Mouse (Mus musculus) splenic B cell, adult 2 months (primary cell): ENCODE measurements around the gene Trim65.
"Not testable (repeated sequence)": the region's sequence is repeated elsewhere in the genome, so short reads cannot be mapped to it uniquely, and the experiment has no call there.

Source experiments
- DNase-seq: peaks from one replicate; pipeline ENCODE4 v3.0.0-alpha.2; 2011; ENCODE audit warnings: low read depth, low spot score
- H3K27me3 ChIP-seq: 2 replicates; pipeline ENCODE4 v1.6.1; 2012; ENCODE audit warnings: mild to moderate bottlenecking, low read length, moderate library complexity, mixed read lengths; ENCODE audit not compliant: control insufficient read depth, poor library complexity, insufficient read depth, severe bottlenecking
- H3K36me3 ChIP-seq: 2 replicates; pipeline ENCODE4 v1.6.1; 2012; ENCODE audit warnings: mild to moderate bottlenecking, low read length, moderate library complexity, mixed read lengths; ENCODE audit not compliant: control insufficient read depth, poor library complexity, insufficient read depth, severe bottlenecking

The Trim65 gene

DNA sequence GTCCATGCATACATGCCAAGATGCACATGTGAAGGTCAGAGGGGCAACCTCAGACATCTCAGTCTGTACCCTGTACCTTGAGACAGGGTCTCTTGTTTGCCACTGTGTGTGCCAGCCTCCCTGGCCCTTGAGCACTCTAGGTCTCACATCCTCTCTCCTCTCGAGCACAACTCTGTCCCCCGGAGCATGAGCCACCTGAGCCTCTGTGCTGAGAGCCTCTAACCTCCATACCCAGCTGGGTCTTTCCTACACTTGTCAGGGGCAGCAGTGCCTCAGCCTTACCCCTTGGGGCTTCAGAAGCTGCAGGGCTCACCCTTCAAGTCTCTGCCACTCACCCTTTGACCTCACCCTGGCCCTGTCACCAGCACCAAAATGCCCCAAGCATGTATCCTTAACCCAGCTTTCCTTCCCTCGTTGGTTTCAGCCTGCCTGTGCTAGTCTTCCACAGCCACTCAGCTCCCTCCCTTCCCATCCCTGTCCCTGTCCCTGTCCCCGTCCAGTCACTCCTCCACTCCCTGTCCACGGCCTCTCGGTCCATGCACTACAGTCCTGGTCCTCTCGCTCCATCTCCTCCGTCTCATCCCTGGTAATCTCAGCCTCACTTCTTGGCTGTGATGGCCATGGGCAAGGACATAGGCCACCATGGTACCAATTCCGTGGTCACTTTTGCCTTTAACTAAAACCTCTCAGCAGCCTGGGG, 1.7 kb downstream of the Trim65 start:
- DNase-seq = no peak
- Histone ChIP-seq H3K36me3 (peaks cover 16% of the 10 kb centered on the region), H3K27me3 (no peaks in the 10 kb centered on the region)

DNA sequence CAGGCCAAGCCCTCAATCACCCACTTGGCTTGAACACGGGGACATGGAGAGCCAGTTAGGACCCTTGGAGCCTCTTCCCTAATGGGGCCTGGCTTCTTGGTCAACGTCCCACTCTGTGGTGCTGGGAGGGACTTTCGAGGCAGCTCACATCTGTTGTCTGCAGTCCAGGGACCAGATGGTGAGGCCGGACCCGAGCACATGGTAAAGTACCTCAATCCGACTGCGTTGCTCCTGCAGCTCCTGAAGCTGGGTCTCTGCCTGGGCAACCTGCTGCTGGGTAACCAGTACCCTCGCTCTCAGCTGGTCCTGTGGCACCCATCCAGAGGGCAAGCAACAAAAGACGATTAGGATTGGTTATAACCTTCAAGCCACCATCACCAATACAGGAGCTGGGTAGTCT, 2.9 kb downstream of the Trim65 start:
- peaks cover 21% of the 10 kb centered on the region for H3K36me3 ChIP-seq
- H3K27me3 ChIP-seq = no peaks in the 10 kb centered on the region
- DNase-seq = no peak

DNA sequence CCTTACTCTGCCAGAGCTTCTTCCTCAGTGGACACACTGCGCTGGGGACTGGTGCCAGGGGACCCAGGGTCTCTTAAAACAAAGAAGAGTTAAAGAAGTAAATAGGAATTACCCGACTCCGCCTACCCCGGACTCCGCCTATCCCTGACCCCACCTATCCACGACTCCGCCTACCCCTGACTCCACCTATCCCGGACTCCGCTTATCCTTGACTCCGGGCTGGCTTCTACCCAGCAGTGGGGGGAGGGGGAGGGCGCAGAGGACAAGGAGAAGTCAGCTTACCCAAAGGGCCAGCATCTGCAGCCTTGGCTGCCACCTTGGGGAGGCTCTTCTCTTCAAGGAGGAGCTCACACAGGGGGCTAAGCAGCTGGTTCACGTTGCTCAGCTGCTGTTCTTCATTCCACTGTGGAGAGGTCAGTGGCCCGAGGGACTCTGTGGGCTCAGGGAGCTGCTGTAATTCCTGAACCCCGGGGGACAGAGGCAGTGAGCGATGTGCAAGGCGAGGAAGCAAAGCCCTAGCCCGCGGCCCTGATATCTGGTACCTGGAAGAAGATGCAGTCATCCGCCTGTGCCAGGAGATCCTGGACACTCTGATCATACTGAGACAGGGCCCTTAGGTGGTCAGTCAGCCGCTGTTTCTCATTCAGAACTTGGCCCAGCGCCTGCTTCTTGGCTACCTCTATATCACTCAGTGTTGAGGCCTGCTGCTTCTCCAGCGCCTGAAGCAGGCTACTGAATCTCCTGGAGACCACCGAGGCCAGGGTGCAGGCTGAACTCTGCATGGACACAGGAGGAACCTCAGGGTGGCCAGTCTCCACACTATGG, 3.6 kb downstream of the Trim65 start, which contains the start of gene Trim47:
Gene Trim47 (minus strand): TSS at position 55 of the 825 bp plus-strand sequence.
- no peak for DNase-seq
- H3K27me3 ChIP-seq = no peaks in the 10 kb centered on the region
- peaks cover 23% of the 10 kb centered on the region for H3K36me3 ChIP-seq

DNA sequence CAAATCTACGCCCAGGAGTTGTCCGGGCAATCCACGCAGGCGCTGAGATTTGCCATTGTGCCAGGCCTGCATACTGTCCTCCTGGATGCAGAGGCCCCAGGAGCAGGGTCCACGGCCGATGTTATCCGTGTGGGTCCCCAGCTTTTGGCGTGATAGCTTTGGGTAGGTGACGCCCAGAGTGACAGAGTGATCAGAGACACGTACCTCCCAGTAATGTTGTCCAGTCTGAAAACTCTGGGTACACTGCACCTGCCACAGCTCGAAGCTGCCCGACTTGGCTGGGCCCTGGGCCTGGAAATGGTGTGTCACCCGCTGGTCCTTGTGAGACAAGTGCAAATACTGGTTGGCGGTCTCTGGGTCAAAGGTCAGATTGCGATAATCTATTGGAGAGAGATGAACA, 4.7 kb downstream of the Trim65 start:
- DNase-seq = no peak
- peaks cover 25% of the 10 kb centered on the region for H3K36me3 ChIP-seq
- H3K27me3 ChIP-seq = no peaks in the 10 kb centered on the region

DNA sequence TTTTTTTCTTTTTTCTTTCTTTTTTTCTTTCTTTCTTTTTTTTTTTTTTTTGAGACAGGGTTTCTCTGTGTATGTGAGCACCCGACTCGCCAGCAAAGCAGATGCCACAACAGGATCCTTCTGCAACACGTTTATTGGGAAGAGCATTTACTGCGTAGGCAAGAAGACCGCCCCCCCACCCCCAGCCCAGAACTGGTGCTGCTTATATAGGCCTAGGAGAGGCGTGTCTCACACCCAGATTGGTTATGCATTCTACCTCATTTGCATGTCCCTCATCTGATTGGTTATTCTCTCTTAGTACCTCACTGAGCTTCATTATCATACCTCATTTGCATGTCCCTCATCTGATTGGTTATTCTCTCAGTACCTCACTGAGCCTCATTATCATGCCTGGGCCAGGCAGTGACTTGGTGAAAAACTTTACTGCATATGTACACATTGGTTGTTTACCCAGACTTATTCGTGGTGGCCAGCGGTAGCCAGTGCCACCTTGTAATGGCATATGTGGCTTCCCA, 9.1 kb downstream of the Trim65 start:
- DNase-seq, H3K27me3 ChIP-seq: not testable (repeated sequence)
- H3K36me3 ChIP-seq = peaks cover 30% of the 10 kb centered on the region

DNA sequence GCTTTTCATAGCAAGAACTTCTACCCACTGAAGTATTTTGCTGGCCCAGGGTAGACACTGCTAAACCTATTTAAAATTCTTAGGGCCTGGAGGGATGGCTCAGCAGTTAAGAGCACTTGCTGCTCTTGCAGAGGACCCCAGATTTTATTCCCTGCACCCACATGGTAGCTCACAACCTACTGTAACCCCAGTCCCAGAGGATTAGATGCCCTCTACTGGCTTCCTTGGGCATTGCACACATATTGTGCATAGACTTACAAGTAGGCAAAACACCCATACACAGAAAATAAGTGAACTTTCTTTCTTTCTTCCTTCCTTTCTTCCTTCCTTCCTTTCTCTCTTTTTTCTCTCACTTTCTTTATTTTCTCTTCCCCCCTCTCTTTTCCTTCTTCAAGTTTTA, 13.1 kb downstream of the Trim65 start:
- DNase-seq = peak; percentile 45
- Histone ChIP-seq H3K27me3 (no peaks in the 10 kb centered on the region), H3K36me3 (peaks cover 12% of the 10 kb centered on the region)

DNA sequence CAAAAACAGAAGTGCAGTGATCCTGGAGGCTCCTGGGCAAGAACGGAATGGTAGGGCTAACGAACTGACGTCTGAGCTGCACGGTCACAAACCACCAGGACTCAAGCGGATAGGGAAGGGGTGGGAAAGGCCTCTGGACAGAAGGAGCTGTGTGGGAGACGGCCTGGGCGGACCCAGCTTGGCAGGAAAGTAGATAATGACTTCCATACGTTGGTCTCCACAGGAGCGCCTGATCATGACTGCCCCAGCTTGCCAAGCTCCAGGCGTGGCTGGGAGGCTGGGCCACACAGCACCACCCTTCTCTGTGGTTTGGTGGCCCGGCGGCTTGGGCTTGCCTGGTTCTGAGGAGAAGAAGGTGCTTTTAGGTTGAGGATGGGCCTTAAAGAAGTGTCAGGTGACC, 13.7 kb downstream of the Trim65 start:
- no peak for DNase-seq
- peaks cover 9% of the 10 kb centered on the region for H3K36me3 ChIP-seq
- H3K27me3 ChIP-seq = no peaks in the 10 kb centered on the region

DNA sequence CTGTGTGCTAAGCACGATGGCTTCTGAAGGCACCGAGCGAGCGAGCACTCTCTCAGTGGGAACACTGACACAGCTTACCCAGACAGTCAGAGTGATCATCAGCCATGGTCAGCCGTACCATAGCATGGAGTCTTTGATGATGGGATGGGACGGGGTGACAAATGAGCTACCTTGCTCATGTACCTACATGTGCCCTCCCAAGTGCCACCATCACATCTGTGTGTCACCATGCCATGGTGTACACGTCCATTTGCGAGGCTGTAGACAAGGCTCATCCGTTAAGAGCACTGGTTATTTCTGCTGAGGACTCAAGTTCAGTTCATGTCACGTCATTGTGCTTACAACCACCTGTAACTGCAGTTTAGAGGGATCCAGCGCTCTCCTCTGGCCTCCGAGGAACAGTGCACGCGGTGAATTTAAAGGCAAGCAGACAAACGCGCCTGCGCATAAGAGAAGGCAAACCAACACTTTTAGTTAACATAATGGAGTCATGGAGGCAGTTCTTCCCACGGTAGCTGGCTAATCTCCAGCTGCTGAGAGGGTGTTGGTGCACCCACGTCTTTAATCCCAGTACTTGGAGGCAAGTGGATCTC, 19.2 kb downstream of the Trim65 start:
- DNase-seq = no peak
- H3K36me3 ChIP-seq = no peaks in the 10 kb centered on the region; the same call in 1 of the 2 replicates
- no peaks in the 10 kb centered on the region for H3K27me3 ChIP-seq

DNA sequence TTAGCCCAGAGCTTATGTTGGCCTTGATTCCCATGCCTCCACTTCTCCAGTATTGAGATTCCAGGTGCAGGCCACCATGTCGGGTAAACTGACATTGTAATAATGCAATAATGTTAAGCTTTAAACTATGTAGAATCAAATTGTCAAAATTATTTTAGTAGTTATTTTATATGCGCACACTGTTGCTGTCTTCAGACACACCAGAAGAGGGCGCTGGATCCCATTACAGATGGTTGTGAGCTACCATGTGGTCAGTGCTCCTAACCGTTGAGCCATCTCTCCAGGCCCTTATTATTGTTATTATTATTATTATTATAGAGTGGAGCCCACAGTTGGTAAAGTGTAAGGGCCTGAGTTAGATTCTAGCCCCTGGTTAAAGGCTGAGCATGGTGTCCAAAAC, 19.9 kb downstream of the Trim65 start:
- Histone ChIP-seq H3K36me3 (no peaks in the 10 kb centered on the region), H3K27me3 (no peaks in the 10 kb centered on the region)
- DNase-seq = no peak

DNA sequence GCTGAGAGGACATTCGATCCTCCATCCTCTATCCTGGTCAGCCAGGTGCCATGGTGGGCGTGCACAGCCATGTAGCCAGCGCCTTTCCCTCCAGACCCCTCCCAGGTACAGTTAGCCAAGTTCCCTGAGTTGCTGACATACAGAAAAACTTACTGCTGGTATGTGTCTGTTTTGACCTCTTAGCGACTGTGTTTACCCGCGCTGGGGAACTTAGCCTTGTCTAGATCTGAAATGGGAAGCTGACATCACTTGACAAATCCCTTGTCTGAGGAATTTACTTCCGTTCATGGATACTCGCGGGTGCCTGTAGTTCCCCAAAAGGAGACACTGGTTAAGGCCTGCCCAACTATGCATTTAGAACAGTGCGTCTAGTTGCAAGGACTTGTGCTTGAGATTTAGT, 20.4 kb downstream of the Trim65 start:
- no peaks in the 10 kb centered on the region for H3K27me3 ChIP-seq
- H3K36me3 ChIP-seq = no peaks in the 10 kb centered on the region
- DNase-seq = no peak

DNA sequence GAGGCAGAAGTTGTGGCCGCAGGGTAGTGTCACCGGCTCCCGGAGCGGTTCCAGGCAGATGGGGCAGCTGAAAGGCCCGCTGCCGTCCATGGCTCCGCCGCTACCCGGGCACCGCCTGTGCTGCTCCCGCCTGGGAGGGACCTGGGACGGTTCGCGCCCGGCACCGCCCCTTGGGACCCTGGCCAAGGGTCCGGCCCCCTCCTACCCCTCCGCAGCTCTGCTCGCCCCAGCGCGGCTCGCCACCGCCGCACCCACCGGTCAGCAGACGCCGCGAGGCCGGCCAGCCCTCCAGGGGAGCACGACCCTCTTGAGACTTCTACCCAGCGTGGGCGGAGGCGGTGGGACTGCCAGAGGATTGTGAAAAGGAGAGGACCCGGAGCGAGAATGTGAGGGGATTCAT, 20.8 kb downstream of the Trim65 start:
- no peak for DNase-seq
- Histone ChIP-seq H3K36me3 (no peaks in the 10 kb centered on the region), H3K27me3 (no peaks in the 10 kb centered on the region)

DNA sequence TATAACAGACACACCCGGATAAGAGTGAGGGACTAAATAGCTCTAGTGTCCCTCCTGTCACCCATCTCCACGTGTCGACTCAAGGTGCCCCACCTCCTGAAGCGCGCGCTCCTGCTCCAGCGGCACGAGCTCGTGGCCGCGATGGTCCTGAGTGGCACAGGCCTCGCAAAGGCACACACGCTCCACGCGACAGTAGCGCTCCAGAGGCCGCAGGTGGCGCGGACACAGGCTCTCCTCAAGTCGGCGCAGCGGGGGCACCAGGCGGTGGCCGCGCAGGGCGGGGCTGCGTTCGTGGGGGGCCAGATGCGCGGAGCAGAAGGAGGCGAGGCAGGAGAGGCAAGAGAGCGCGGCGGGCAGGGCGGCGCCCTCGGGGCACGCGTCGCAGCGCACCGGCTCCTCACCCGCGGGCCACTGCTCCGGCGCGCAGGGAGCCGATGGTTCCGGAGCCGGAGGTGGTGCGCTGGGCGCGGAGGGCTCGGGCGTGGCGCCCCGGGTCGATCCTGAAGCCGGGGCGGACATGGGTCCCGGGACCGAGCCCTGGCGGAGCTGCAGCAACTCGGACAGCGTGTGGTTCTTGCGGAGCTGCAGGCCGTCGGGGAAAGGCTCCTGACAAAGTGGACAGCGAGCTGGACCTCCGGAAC, 21.4 kb downstream of the Trim65 start:
- Histone ChIP-seq H3K36me3 (no peaks in the 10 kb centered on the region), H3K27me3 (no peaks in the 10 kb centered on the region)
- peak; percentile 47 for DNase-seq

DNA sequence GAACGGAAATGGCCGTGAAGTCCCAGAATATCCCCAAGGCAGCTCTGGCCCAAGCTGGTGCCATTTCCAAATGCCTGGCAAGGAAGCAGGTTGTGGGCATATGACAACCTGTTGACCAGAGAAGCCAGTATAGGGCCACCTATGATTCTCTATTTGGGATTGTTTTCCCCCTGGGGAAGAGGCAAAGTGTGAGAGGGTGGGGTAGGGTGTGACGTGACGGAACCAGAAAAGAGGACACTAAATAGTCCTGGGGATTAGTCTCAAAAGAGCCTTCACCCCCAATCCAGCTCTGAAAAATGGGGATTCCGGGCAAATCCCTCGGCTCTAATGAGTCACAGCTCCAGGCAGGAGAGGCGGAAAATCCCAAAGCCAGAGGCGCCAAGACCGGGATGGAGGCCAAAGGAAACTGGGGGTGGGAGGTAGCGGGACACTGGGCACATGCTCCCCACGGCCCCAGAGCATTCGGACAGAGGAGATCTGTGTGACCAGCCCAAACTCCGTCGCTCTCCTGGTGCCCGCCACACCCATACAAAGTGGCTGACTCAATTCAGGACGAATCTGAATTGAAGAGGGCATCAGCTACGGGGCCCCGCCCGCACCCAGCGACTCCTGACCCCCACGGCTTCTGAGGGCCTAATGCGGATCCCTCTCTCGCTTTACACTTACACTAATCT, 22.3 kb downstream of the Trim65 start:
- DNase-seq = no peak
- no peaks in the 10 kb centered on the region for H3K36me3 ChIP-seq
- H3K27me3 ChIP-seq = no peaks in the 10 kb centered on the region

DNA sequence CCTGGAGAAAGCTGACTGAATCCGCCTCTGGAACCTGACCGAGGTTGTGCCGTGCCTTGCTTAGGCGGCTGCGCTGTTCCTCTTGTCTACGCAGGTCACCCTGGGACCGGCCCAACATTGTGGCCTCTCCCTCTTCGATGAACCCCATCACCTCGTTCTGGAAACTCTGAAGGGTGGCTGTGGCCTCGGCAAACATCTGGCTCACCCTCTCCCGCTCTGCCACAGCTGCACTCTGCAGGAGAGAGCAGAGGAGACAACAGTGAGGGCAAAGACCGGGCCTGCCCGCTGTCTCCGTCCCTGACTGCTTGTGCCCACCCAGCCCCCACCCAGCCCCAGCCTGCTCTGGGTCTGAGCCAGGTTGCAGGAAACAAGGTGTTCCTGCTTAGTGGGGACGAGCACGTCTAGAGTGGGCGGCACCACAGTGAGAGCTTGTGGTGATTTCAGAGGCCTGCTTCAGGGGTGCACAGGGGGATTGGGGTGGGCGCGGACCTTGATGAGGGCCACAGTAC, 23.1 kb downstream of the Trim65 start:
- H3K27me3 ChIP-seq = no peaks in the 10 kb centered on the region
- H3K36me3 ChIP-seq = no peaks in the 10 kb centered on the region
- no peak for DNase-seq
